Mouse (Mus musculus): ENCODE measurements around the gene Sptbn1. TPM values are rescaled to one million over a fixed set of nuclear protein-coding genes. Genes with fewer than 3 reads are reported as not detected.

Gene Sptbn1
- polyA plus RNA-seq, 1 experiment from 2014 or later: 137 TPM

GRCm38 (mm10) chr11:30246161-30246560, 21.8 kb downstream of the Sptbn1 start:
- Histone ChIP-seq H3K4me1 (ENCODE audit: control insufficient read depth, insufficient read depth, low read length) (peaks cover 8% of the 10 kb centered on the region; the same call in 1 of the 2 replicates), H3K27ac (ENCODE audit: low read length) (no peak overlapping the region), H3K4me3 (ENCODE audit: low read depth, low read length) (no peak overlapping the region), H3K4me2 (replicated peaks; ENCODE audit: low read depth, low read length) (no peak overlapping the region), H3K36me3 (ENCODE audit: control insufficient read depth, insufficient read depth, low read length) (no peaks in the 10 kb centered on the region), H3K27me3 (ENCODE audit: control insufficient read depth, insufficient read depth, low read length) (no peaks in the 10 kb centered on the region), H3K9ac (replicated peaks; ENCODE audit: low read depth, low read length) (no peak overlapping the region), H3K9me3 (ENCODE audit: control insufficient read depth, low read depth, low read length) (no peaks in the 10 kb centered on the region)
- ATAC-seq (ENCODE audit: insufficient number of reproducible peaks, insufficient read depth, low FRiP score, low read depth): no peak
- WGBS: 76% methylated on average over 11 of the region's 11 CpGs

GRCm38 (mm10) chr11:30244172-30244571, 23.8 kb downstream of the Sptbn1 start:
- H3K9me3 ChIP-seq (ENCODE audit: control insufficient read depth, low read depth, low read length): no peaks in the 10 kb centered on the region

DNA sequence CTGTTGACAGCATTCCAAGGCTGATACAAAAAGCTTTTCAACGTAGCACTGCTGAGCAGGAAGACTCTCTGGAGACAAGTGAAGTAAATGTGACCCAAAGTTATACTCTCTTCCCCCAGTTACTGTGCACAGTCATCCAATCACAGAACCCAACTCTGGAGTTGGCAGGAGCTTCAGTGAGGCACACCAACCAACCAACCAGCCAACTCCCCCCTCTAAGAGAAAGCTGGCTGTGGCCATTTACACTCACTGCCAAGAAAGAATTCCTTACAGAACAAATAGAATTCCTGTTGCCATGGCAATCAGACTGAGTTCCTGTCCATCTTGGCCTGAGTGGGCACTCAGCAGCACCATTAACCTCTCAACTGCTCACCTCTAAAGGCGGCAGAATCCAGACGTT, 24.4 kb downstream of the Sptbn1 start:
- no peaks in the 10 kb centered on the region for H3K27me3 ChIP-seq (ENCODE audit: control insufficient read depth, insufficient read depth, low read length)
- H3K4me3 ChIP-seq (ENCODE audit: low read depth, low read length): no peak overlapping the region
- ATAC-seq (ENCODE audit: insufficient number of reproducible peaks, insufficient read depth, low FRiP score, low read depth): peak; percentile 64; the same call in 1 of the 2 replicates
- H3K9ac ChIP-seq (replicated peaks; ENCODE audit: low read depth, low read length): no peak overlapping the region
- WGBS: 24% methylated on average over 3 of the region's 3 CpGs
- no peak overlapping the region for H3K4me2 ChIP-seq (replicated peaks; ENCODE audit: low read depth, low read length)
- no peaks in the 10 kb centered on the region for H3K9me3 ChIP-seq (ENCODE audit: control insufficient read depth, low read depth, low read length)
- no peak overlapping the region for H3K27ac ChIP-seq (ENCODE audit: low read length)
- peaks cover 8% of the 10 kb centered on the region; the same call in 1 of the 2 replicates for H3K4me1 ChIP-seq (ENCODE audit: control insufficient read depth, insufficient read depth, low read length)
- H3K36me3 ChIP-seq (ENCODE audit: control insufficient read depth, insufficient read depth, low read length): no peaks in the 10 kb centered on the region

More at GRCm38 (mm10) chr11:30244172-30244571, 23.8 kb downstream of the Sptbn1 start:
- Histone ChIP-seq H3K27me3 (ENCODE audit: control insufficient read depth, insufficient read depth, low read length) (no peaks in the 10 kb centered on the region), H3K9ac (replicated peaks; ENCODE audit: low read depth, low read length) (no peak overlapping the region), H3K4me3 (ENCODE audit: low read depth, low read length) (no peak overlapping the region), H3K4me2 (replicated peaks; ENCODE audit: low read depth, low read length) (no peak overlapping the region), H3K36me3 (ENCODE audit: control insufficient read depth, insufficient read depth, low read length) (no peaks in the 10 kb centered on the region), H3K27ac (ENCODE audit: low read length) (no peak overlapping the region), H3K4me1 (ENCODE audit: control insufficient read depth, insufficient read depth, low read length) (peaks cover 8% of the 10 kb centered on the region; the same call in 1 of the 2 replicates)
- 63% methylated on average over 1 of the region's 1 CpGs for WGBS
- no peak for ATAC-seq (ENCODE audit: insufficient number of reproducible peaks, insufficient read depth, low FRiP score, low read depth)

- H3K36me3 ChIP-seq (ENCODE audit: control insufficient read depth, insufficient read depth, low read length): no peaks in the 10 kb centered on the region; the same call in 1 of the 2 replicates
- no peak overlapping the region for H3K27ac ChIP-seq (ENCODE audit: low read length)
- no peaks in the 10 kb centered on the region for H3K27me3 ChIP-seq (ENCODE audit: control insufficient read depth, insufficient read depth, low read length)
- H3K4me1 ChIP-seq (ENCODE audit: control insufficient read depth, insufficient read depth, low read length): peaks cover 4% of the 10 kb centered on the region; the same call in 1 of the 2 replicates
- no peak overlapping the region for H3K9ac ChIP-seq (replicated peaks; ENCODE audit: low read depth, low read length)
- H3K9me3 ChIP-seq (ENCODE audit: control insufficient read depth, low read depth, low read length): no peaks in the 10 kb centered on the region
- H3K4me3 ChIP-seq (ENCODE audit: low read depth, low read length): no peak overlapping the region
- H3K4me2 ChIP-seq (replicated peaks; ENCODE audit: low read depth, low read length): no peak overlapping the region
- no peak for ATAC-seq (ENCODE audit: insufficient number of reproducible peaks, insufficient read depth, low FRiP score, low read depth)
- WGBS: 47% methylated on average over 3 of the region's 3 CpGs
Measured at GRCm38 (mm10) chr11:30240861-30241260, 27.1 kb downstream of the Sptbn1 start.

DNA sequence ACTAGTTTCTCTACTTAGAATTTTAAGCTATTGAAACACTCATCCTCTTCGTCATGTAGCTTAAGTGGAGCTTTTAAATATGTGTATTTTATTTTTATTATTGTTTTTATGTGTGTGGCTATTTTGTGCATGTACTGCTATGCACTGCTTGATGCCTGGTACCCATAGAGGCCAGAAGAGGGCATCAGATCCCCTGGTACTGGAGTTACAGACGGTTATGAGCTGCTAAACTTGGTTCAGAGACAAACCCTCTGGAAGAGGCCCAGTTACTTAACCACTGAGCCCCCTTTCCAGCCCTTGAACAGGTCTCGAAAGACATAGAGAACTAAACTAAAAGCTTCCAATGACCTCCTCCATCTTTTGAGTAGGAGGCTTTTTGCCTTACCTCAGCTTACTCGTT, 30.0 kb downstream of the Sptbn1 start:
- Histone ChIP-seq H3K4me3 (ENCODE audit: low read depth, low read length) (no peak overlapping the region), H3K9me3 (ENCODE audit: control insufficient read depth, low read depth, low read length) (no peaks in the 10 kb centered on the region), H3K36me3 (ENCODE audit: control insufficient read depth, insufficient read depth, low read length) (no peaks in the 10 kb centered on the region; the same call in 1 of the 2 replicates), H3K9ac (replicated peaks; ENCODE audit: low read depth, low read length) (no peak overlapping the region), H3K4me1 (ENCODE audit: control insufficient read depth, insufficient read depth, low read length) (peaks cover 6% of the 10 kb centered on the region; the same call in 1 of the 2 replicates), H3K27me3 (ENCODE audit: control insufficient read depth, insufficient read depth, low read length) (no peaks in the 10 kb centered on the region), H3K4me2 (replicated peaks; ENCODE audit: low read depth, low read length) (no peak overlapping the region), H3K27ac (ENCODE audit: low read length) (no peak overlapping the region)
- 75% methylated on average over 4 of the region's 4 CpGs for whole genome bisulfite sequencing
- no peak for ATAC-seq (ENCODE audit: insufficient number of reproducible peaks, insufficient read depth, low FRiP score, low read depth)

DNA sequence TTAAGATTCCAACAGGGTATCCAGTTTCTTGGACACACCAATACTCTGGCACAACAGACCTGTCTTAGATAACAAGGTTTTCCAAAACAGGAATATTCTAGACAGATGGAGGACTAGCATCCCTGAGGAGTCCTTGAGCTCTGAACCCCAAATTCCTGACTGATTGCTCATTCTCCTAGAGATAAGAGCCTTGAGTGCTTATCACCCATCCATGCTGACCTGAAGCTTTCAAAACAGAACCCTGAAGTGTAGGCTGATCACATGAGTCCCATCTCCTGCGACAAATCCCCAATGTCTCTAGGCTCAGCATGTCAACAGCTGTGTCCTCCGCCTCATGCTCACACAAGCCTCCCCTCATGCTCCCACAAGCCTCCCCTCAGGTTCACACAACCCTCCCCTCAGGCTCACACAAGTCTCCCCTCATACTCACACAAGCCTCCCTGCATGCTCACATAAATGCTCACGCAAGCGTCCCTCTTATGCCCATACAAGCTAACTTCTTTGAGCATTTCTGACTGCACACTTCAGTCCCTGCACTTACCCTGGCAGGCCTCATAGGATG, 31.2 kb downstream of the Sptbn1 start:
- Histone ChIP-seq H3K9me3 (ENCODE audit: control insufficient read depth, low read depth, low read length) (no peaks in the 10 kb centered on the region), H3K9ac (replicated peaks; ENCODE audit: low read depth, low read length) (0 out of 2 replicates have a peak overlapping the region, but pooled peaks have one; percentile 3), H3K4me3 (ENCODE audit: low read depth, low read length) (no peak overlapping the region), H3K4me1 (ENCODE audit: control insufficient read depth, insufficient read depth, low read length) (peaks cover 7% of the 10 kb centered on the region; the same call in 1 of the 2 replicates), H3K36me3 (ENCODE audit: control insufficient read depth, insufficient read depth, low read length) (no peaks in the 10 kb centered on the region; the same call in 1 of the 2 replicates), H3K27me3 (ENCODE audit: control insufficient read depth, insufficient read depth, low read length) (no peaks in the 10 kb centered on the region), H3K27ac (ENCODE audit: low read length) (no peak overlapping the region), H3K4me2 (replicated peaks; ENCODE audit: low read depth, low read length) (no peak overlapping the region)
- 80% methylated on average over 4 of the region's 4 CpGs for WGBS
- no peak for ATAC-seq (ENCODE audit: insufficient number of reproducible peaks, insufficient read depth, low FRiP score, low read depth)

- no peak for ATAC-seq (ENCODE audit: insufficient number of reproducible peaks, insufficient read depth, low FRiP score, low read depth)
- H3K4me3 ChIP-seq (ENCODE audit: low read depth, low read length): no peak overlapping the region
- H3K9ac ChIP-seq (replicated peaks; ENCODE audit: low read depth, low read length): no peak overlapping the region
- no peaks in the 10 kb centered on the region for H3K27me3 ChIP-seq (ENCODE audit: control insufficient read depth, insufficient read depth, low read length)
- H3K4me1 ChIP-seq (ENCODE audit: control insufficient read depth, insufficient read depth, low read length): peaks cover 17% of the 10 kb centered on the region
- H3K36me3 ChIP-seq (ENCODE audit: control insufficient read depth, insufficient read depth, low read length): no peaks in the 10 kb centered on the region; the same call in 1 of the 2 replicates
- H3K27ac ChIP-seq (ENCODE audit: low read length): no peak overlapping the region
- H3K4me2 ChIP-seq (replicated peaks; ENCODE audit: low read depth, low read length): no peak overlapping the region
- no peaks in the 10 kb centered on the region for H3K9me3 ChIP-seq (ENCODE audit: control insufficient read depth, low read depth, low read length)
Measured at GRCm38 (mm10) chr11:30235666-30236065, 32.3 kb downstream of the Sptbn1 start.

GRCm38 (mm10) chr11:30235218-30235617, 32.8 kb downstream of the Sptbn1 start:
- Histone ChIP-seq H3K4me2 (replicated peaks; ENCODE audit: low read depth, low read length) (no peak overlapping the region), H3K9ac (replicated peaks; ENCODE audit: low read depth, low read length) (no peak overlapping the region), H3K27me3 (ENCODE audit: control insufficient read depth, insufficient read depth, low read length) (no peaks in the 10 kb centered on the region), H3K9me3 (ENCODE audit: control insufficient read depth, low read depth, low read length) (no peaks in the 10 kb centered on the region), H3K27ac (ENCODE audit: low read length) (no peak overlapping the region), H3K4me3 (ENCODE audit: low read depth, low read length) (no peak overlapping the region), H3K4me1 (ENCODE audit: control insufficient read depth, insufficient read depth, low read length) (peaks cover 22% of the 10 kb centered on the region), H3K36me3 (ENCODE audit: control insufficient read depth, insufficient read depth, low read length) (no peaks in the 10 kb centered on the region; the same call in 1 of the 2 replicates)
- no peak for ATAC-seq (ENCODE audit: insufficient number of reproducible peaks, insufficient read depth, low FRiP score, low read depth)
- WGBS: 91% methylated on average over 2 of the region's 2 CpGs

- 94% methylated on average over 4 of the region's 4 CpGs for WGBS
- H3K9ac ChIP-seq (replicated peaks; ENCODE audit: low read depth, low read length): no peak overlapping the region
- H3K36me3 ChIP-seq (ENCODE audit: control insufficient read depth, insufficient read depth, low read length): no peaks in the 10 kb centered on the region; the same call in 1 of the 2 replicates
- H3K27me3 ChIP-seq (ENCODE audit: control insufficient read depth, insufficient read depth, low read length): no peaks in the 10 kb centered on the region
- no peak for ATAC-seq (ENCODE audit: insufficient number of reproducible peaks, insufficient read depth, low FRiP score, low read depth)
- H3K4me1 ChIP-seq (ENCODE audit: control insufficient read depth, insufficient read depth, low read length): peaks cover 27% of the 10 kb centered on the region
- no peak overlapping the region for H3K4me3 ChIP-seq (ENCODE audit: low read depth, low read length)
- H3K4me2 ChIP-seq (replicated peaks; ENCODE audit: low read depth, low read length): no peak overlapping the region
- no peak overlapping the region for H3K27ac ChIP-seq (ENCODE audit: low read length)
- H3K9me3 ChIP-seq (ENCODE audit: control insufficient read depth, low read depth, low read length): no peaks in the 10 kb centered on the region
Measured at GRCm38 (mm10) chr11:30233946-30234345, 34.0 kb downstream of the Sptbn1 start.

All from stomach, embryonic 14.5 days (tissue).